Mouse (Mus musculus) stomach, postnatal 0 days (tissue): ENCODE data around the gene Pde9a.

Experiments
- CTCF ChIP-seq: IDR thresholded peaks from 2 replicates; pipeline ENCODE4 v1.5.1; 2016; ENCODE audit warnings: antibody characterized with exemption, low read depth, mild to moderate bottlenecking, moderate library complexity
- EP300 ChIP-seq: optimal IDR thresholded peaks from 2 replicates; pipeline ENCODE3; 2016; ENCODE audit warnings: antibody characterized with exemption

- TF ChIP-seq CTCF: no peak
- no peak for TF ChIP-seq EP300
These were observed 30.1 kb upstream of the Pde9a start for GRCm38 (mm10) chr17:31355792-31356502.
